Mouse (Mus musculus): ENCODE measurements around the gene Scgb1b15. TPM values are rescaled to one million over a fixed set of nuclear protein-coding genes. Genes with fewer than 3 reads are reported as not detected.
"Not testable (repeated sequence)": the region's sequence is repeated elsewhere in the genome, so short reads cannot be mapped to it uniquely, and the experiment has no call there.

The Scgb1b15 gene
- not detected in 2 replicates for polyA plus RNA-seq (2016; fragmentation: Nextera tagmentation; extraction: Ambion mirVana)

- DNase-seq (ENCODE audit: low spot score); H3K27ac ChIP-seq; H3K27me3 ChIP-seq (ENCODE audit: low read depth, poor library complexity, severe bottlenecking); H3K4me3 ChIP-seq; H3K36me3 ChIP-seq; H3K4me1 ChIP-seq; H3K9me3 ChIP-seq (replicated peaks): not testable (repeated sequence)
Measured at GRCm38 (mm10) chr7:32836254-32836653, at the start of gene Scgb1b15. Scgb1b15 (plus strand) TSS chr7:32836554.

- H3K4me1 ChIP-seq; H3K36me3 ChIP-seq; H3K9me3 ChIP-seq (replicated peaks); H3K27ac ChIP-seq; H3K4me3 ChIP-seq; DNase-seq (ENCODE audit: low spot score); H3K27me3 ChIP-seq (ENCODE audit: low read depth, poor library complexity, severe bottlenecking): not testable (repeated sequence)
Measured at GRCm38 (mm10) chr7:32829562-32829961, 6.8 kb upstream of the Scgb1b15 start, which contains the start of gene Scgb2b15. Scgb2b15 (minus strand) TSS chr7:32829662.

Other genes starting within 250 kb of the Scgb1b15 start
- not detected in 2 replicates for gene Scgb2b15, start 6.9 kb upstream of the Scgb1b15 start, polyA plus RNA-seq (2016; fragmentation: Nextera tagmentation; extraction: Ambion mirVana)
- not detected in 2 replicates for gene Scgb2b17, start 220.0 kb downstream of the Scgb1b15 start, polyA plus RNA-seq (2016; fragmentation: Nextera tagmentation; extraction: Ambion mirVana)
- gene Scgb1b17, start 226.9 kb downstream of the Scgb1b15 start, polyA plus RNA-seq (2016; fragmentation: Nextera tagmentation; extraction: Ambion mirVana): not detected in 2 replicates

All from limb, embryonic 10.5 days (tissue).